Comparison of ENCODE assay signal across 11 mouse cellular contexts in genomic region chr6:31917411-31918131, GRCm38 (mm10).
A peak's percentile ranks its signal among the peaks of the same experiment; 100 is the strongest.
DNase-seq lines count a peak whose midpoint lies in the region.
"Had no signal": no experiment of that assay in that cellular context is flagged by ENCODE, and none has a peak within 500 bp of the region (broad histone marks: within the 10 kb centered on the region; RNA-seq: fewer than 3 reads in every experiment).

No protein-coding gene starts in this region.

- H3K9me3 ChIP-seq in limb, embryonic 10.5 days (replicated peaks) = no peaks in the 10 kb centered on the region
- H3K9me3 ChIP-seq: heart, embryonic 13.5 days had no signal

- no peaks in the 10 kb centered on the region for H3K4me1 ChIP-seq in limb, embryonic 10.5 days
- H3K4me1 ChIP-seq: heart, embryonic 13.5 days had no signal

- no peaks in the 10 kb centered on the region for H3K27me3 ChIP-seq in limb, embryonic 10.5 days (ENCODE audit: low read depth, poor library complexity, severe bottlenecking)
- H3K27me3 ChIP-seq: heart, embryonic 13.5 days had no signal

- H3K27ac ChIP-seq in limb, embryonic 10.5 days = no peak overlapping the region
- H3K27ac ChIP-seq: gastrocnemius, adult 2 months; heart, embryonic 13.5 days had no signal

- intact Hi-C loops in left cerebral cortex, postnatal 14 days (cut with DNase I) = loop anchor here (10.0 kb wide), 1 partner anchor 123 kb away; no protein-coding TSS in a partner anchor

- no peak overlapping the region for H3K4me3 ChIP-seq in limb, embryonic 10.5 days
- H3K4me3 ChIP-seq: gastrocnemius, adult 2 months; heart, embryonic 13.5 days had no signal

- DNase-seq in testis, postnatal 10 days (ENCODE audit: low spot score) = peak; percentile 23
- no peak for DNase-seq in testis, postnatal 14 days (ENCODE audit: low spot score)
- peak; percentile 38 to 50 for DNase-seq in frontal cortex, postnatal 25 days (ENCODE audit: low spot score in 2 of 2)
- peak; percentile 66 to 72 for DNase-seq in left cerebral cortex, postnatal 14 days (ENCODE audit: low spot score in 2 of 2)
- no peak for DNase-seq in thymus, postnatal 0 days (ENCODE audit: low spot score)
- no peak for DNase-seq in Muller cell, postnatal 12 days (ENCODE audit: inconsistent ontology term)
- no peak for DNase-seq in limb, embryonic 10.5 days (ENCODE audit: low spot score)
- DNase-seq: gastrocnemius, adult 2 months; kidney, adult 11 months; thymus, adult 18-20 months had no signal

- WGBS in limb, embryonic 10.5 days = 84% methylated on average over 13 of the region's 13 CpGs

- H3K36me3 ChIP-seq in limb, embryonic 10.5 days = no peaks in the 10 kb centered on the region
- H3K36me3 ChIP-seq: heart, embryonic 13.5 days had no signal

Comparison
In these comparisons a context has a peak if more than half of its experiments do, and no peak if none do; other contexts are left out.
1. DNase-seq: peak in testis, postnatal 10 days (single experiment), frontal cortex, postnatal 25 days (2 of 2) and left cerebral cortex, postnatal 14 days (2 of 2); none in testis, postnatal 14 days (single experiment), thymus, postnatal 0 days (single experiment), Muller cell, postnatal 12 days (single experiment) and limb, embryonic 10.5 days (single experiment).